Mouse (Mus musculus) CH12.LX (cell line): ENCODE data around the gene Cox14. TPM values are rescaled to one million over a fixed set of nuclear protein-coding genes. Genes with fewer than 3 reads are reported as not detected.

ENCODE experiments used
- DNase-seq: peaks from one replicate; pipeline ENCODE4 v3.0.0-alpha.2; 2013; ENCODE audit errors: extremely low read depth
- H3K27ac ChIP-seq: 2 replicates; pipeline ENCODE4 v1.5.1; 2012; ENCODE audit warnings: low read depth, mild to moderate bottlenecking, control low read depth, moderate library complexity; ENCODE audit not compliant: insufficient read depth
- H3K27me3 ChIP-seq: replicated peaks from 2 replicates; pipeline ENCODE3; 2012; ENCODE audit warnings: inconsistent platforms
- H3K36me3 ChIP-seq, 2 experiments: replicated peaks in 1 of 2; 2 replicates each; pipeline versions ENCODE3 to v1.6.1; 2012; ENCODE audit warnings: inconsistent platforms in 1 of 2, low read length in 1 of 2, mild to moderate bottlenecking in 1 of 2, mixed read lengths in 1 of 2, moderate library complexity in 1 of 2; ENCODE audit not compliant: control insufficient read depth in 1 of 2, insufficient read depth in 1 of 2
- H3K4me1 ChIP-seq, 2 experiments: 2 replicates each; pipeline ENCODE4 v1.6.1; 2012; ENCODE audit warnings: inconsistent platforms in 1 of 2, moderate library complexity in 1 of 2; ENCODE audit not compliant: insufficient read depth in 2 of 2, control insufficient read depth in 1 of 2
- H3K4me2 ChIP-seq: 2 replicates; pipeline ENCODE4 v1.6.1; 2012; ENCODE audit warnings: low read depth, mild to moderate bottlenecking, control low read depth; ENCODE audit not compliant: poor library complexity, insufficient read depth, severe bottlenecking
- H3K4me3 ChIP-seq, 3 experiments: fragments of 150-350 bp in 1 of 3; sonication (generic) in 1 of 3; replicated peaks in 1 of 3; 2 replicates each; pipeline versions ENCODE3 to v1.5.1; 2011 to 2012; ENCODE audit warnings: low read depth in 2 of 3, low read length in 2 of 3, mild to moderate bottlenecking in 2 of 3, moderate library complexity in 2 of 3, control low read depth in 1 of 3, improper control_type of control experiment in 1 of 3, inconsistent platforms in 1 of 3, mixed read lengths in 1 of 3; ENCODE audit not compliant: poor library complexity in 1 of 3
- H3K79me2 ChIP-seq: replicated peaks from 2 replicates; pipeline ENCODE4 v1.6.1; 2012; ENCODE audit warnings: mild to moderate bottlenecking, moderate library complexity; ENCODE audit not compliant: control insufficient read depth, poor library complexity, insufficient read depth, severe bottlenecking; ENCODE audit errors: extremely low read depth
- H3K9ac ChIP-seq: 2 replicates; pipeline ENCODE4 v1.6.1; 2012; ENCODE audit warnings: low read depth, mild to moderate bottlenecking, control low read depth, moderate library complexity; ENCODE audit not compliant: insufficient read depth
- H3K9me3 ChIP-seq: replicated peaks from 2 replicates; pipeline ENCODE3; 2012; ENCODE audit warnings: low read length, inconsistent platforms, mixed read lengths
- CHD2 ChIP-seq: IDR thresholded peaks from 2 replicates; pipeline ENCODE4 v1.6.1; 2011; ENCODE audit warnings: low read length, improper control_type of control experiment
- ELF1 ChIP-seq: IDR thresholded peaks from 2 replicates; pipeline ENCODE4 v1.6.1; 2014; ENCODE audit warnings: low read depth, mild to moderate bottlenecking, inconsistent platforms, low read length, improper control_type of control experiment
- EP300 ChIP-seq: IDR thresholded peaks from 2 replicates; pipeline ENCODE4 v1.6.1; 2011; ENCODE audit warnings: low read length, improper control_type of control experiment
- ETS1 ChIP-seq: conservative IDR thresholded peaks from 2 replicates; pipeline ENCODE4 v1.6.1; 2012; ENCODE audit warnings: low read depth, mild to moderate bottlenecking, inconsistent platforms, low read length, improper control_type of control experiment, moderate library complexity
- HCFC1 ChIP-seq: IDR thresholded peaks from 2 replicates; pipeline ENCODE4 v1.6.1; 2012; ENCODE audit warnings: low read depth, mild to moderate bottlenecking, inconsistent platforms, low read length, improper control_type of control experiment
- IRF4 ChIP-seq: IDR thresholded peaks from 2 replicates; pipeline ENCODE4 v1.6.1; 2014; ENCODE audit warnings: low read depth, mild to moderate bottlenecking, inconsistent platforms, low read length, improper control_type of control experiment
- JUND ChIP-seq: conservative IDR thresholded peaks from 2 replicates; pipeline ENCODE4 v1.6.1; 2011; ENCODE audit warnings: low read depth, low read length, improper control_type of control experiment
- KAT2A ChIP-seq: IDR thresholded peaks from 2 replicates; pipeline ENCODE4 v1.6.1; 2012; ENCODE audit warnings: low read length, improper control_type of control experiment, inconsistent platforms; ENCODE audit not compliant: insufficient replicate concordance
- MAX ChIP-seq: IDR thresholded peaks from 2 replicates; pipeline ENCODE4 v1.6.1; 2011; ENCODE audit warnings: low read length, improper control_type of control experiment
- MAZ ChIP-seq: IDR thresholded peaks from 2 replicates; pipeline ENCODE4 v1.6.1; 2012; ENCODE audit warnings: low read depth, mild to moderate bottlenecking, inconsistent platforms, low read length, improper control_type of control experiment, moderate library complexity
- MXI1 ChIP-seq: IDR thresholded peaks from 2 replicates; pipeline ENCODE4 v1.6.1; 2011; ENCODE audit warnings: mild to moderate bottlenecking, low read depth, low read length, improper control_type of control experiment
- MYC ChIP-seq: IDR thresholded peaks from 2 replicates; pipeline ENCODE4 v1.6.1; 2011; ENCODE audit warnings: low read depth, mild to moderate bottlenecking, improper control_type of control experiment, low read length
- NELFE ChIP-seq: IDR thresholded peaks from 2 replicates; pipeline ENCODE4 v1.6.1; 2011; ENCODE audit warnings: low read depth, low read length, improper control_type of control experiment
- NRF1 ChIP-seq: IDR thresholded peaks from 2 replicates; pipeline ENCODE4 v1.6.1; 2014; ENCODE audit warnings: low read depth, mild to moderate bottlenecking, inconsistent platforms, low read length, improper control_type of control experiment, moderate library complexity
- PAX5 ChIP-seq: IDR thresholded peaks from 2 replicates; pipeline ENCODE4 v1.6.1; 2012; ENCODE audit warnings: low read length, inconsistent platforms, mixed read lengths
- POLR2A ChIP-seq: IDR thresholded peaks from 2 replicates; pipeline ENCODE4 v1.6.1; 2011; ENCODE audit warnings: low read depth, mild to moderate bottlenecking, improper control_type of control experiment, low read length
- POLR2AphosphoS2 ChIP-seq: IDR thresholded peaks from 2 replicates; pipeline ENCODE4 v1.6.1; 2011; ENCODE audit warnings: low read depth, low read length, improper control_type of control experiment
- RCOR1 ChIP-seq: conservative IDR thresholded peaks from 2 replicates; pipeline ENCODE4 v1.6.1; 2012; ENCODE audit warnings: low read depth, mild to moderate bottlenecking, inconsistent platforms, low read length, improper control_type of control experiment
- SMC3 ChIP-seq: IDR thresholded peaks from 2 replicates; pipeline ENCODE4 v1.6.1; 2011; ENCODE audit warnings: low read depth, low read length, improper control_type of control experiment
- TBP ChIP-seq: conservative IDR thresholded peaks from 2 replicates; pipeline ENCODE4 v1.6.1; 2011; ENCODE audit warnings: low read depth, low read length, improper control_type of control experiment
- ZC3H11A ChIP-seq: IDR thresholded peaks from 2 replicates; pipeline ENCODE4 v1.6.1; 2012; ENCODE audit warnings: low read depth, mild to moderate bottlenecking, inconsistent platforms, low read length, improper control_type of control experiment
- ZMIZ1 ChIP-seq: IDR thresholded peaks from 2 replicates; pipeline ENCODE4 v1.6.1; 2012; ENCODE audit warnings: low read depth, mild to moderate bottlenecking, inconsistent platforms, low read length, improper control_type of control experiment
- dilution Hi-C: fragments of 300-500 bp; cut with MboI; formaldehyde crosslinking; loops from 2 replicates; pipeline ENCODE4 v1.14.3; 2020; ENCODE audit warnings: low sequenced_read_pairs; ENCODE audit not compliant: extremely low pct_unique_long_range_greater_than_20kb, extremely low pct_ligation_motif_present
- in situ Hi-C: fragments of 300-500 bp; cut with MboI; formaldehyde crosslinking; loops from 3 replicates; pipeline ENCODE4 v1.14.3; 2019; ENCODE audit warnings: low sequenced_read_pairs, low pct_ligation_motif_present, low pct_unique_long_range_greater_than_20kb, mixed read lengths
- polyA plus RNA-seq: library from polyadenylated mRNA; unstranded; fragments of >175 nt; gene quantifications from 2 replicates; pipeline ENCODE4 v1.2.1, GENCODE M21; 2012; ENCODE audit warnings: low read depth; ENCODE audit not compliant: insufficient read length
- total RNA-seq, 2 experiments: library from RNA; depleted of rRNA; stranded (reverse); fragments of 300-350 nt in 1 of 2; fragments of >200 nt in 1 of 2; gene quantifications; 2 replicates each; pipeline ENCODE4 v1.2.3; 2012 to 2014

The Cox14 gene
- total and polyA plus RNA-seq, 3 experiments = 98.8 to 140 (median 119) TPM

DNA sequence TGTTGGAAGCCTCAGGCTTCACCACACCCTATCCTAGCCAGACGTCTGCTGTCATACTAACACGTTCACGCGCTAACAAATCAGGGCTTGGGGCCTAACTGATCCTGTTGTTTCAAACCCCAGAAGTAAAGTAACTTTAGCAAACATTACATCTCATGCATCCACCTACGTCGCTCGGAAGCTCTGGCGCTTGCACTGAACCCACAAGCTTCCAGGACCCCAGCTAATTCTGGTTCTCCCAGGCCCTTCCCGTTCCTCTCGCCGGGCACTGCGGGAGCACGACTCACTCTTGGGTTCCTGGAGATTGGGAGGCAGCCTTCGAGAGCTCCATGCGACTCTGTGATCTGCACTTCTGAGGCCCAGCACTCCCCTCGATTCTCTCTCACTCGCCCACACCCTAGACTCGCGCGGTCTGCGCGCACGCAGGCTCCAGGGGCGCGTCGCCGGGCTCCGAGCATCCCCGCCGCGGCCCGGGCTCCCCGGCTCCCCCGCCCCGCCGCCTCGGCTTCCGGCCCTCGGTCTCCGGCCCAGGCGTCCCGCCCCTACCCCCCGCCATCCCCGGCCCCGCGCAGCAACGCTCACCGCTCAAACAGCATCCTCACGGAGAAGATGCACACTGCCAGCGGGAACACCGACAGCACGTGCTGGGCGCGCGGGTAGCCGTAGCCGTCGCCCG, 46.3 kb downstream of the Cox14 start:
- H3K27me3 ChIP-seq = no peaks in the 10 kb centered on the region
- H3K36me3 ChIP-seq = peaks cover 2 to 17% of the 10 kb centered on the region in 2 experiments
- TF ChIP-seq MAZ = no peak
- no peak for TF ChIP-seq SMC3
- peak; percentile 30; the same call in 1 of the 2 replicates for TF ChIP-seq MXI1
- no peak for TF ChIP-seq JUND
- TF ChIP-seq TBP = no peak
- TF ChIP-seq MYC = 0 out of 2 replicates have a peak, but pooled peaks have one; percentile 31
- no peak for TF ChIP-seq PAX5
- TF ChIP-seq RCOR1 = no peak
- TF ChIP-seq HCFC1 = no peak
- no peak for TF ChIP-seq ZMIZ1
- TF ChIP-seq CHD2 = no peak
- no peak for TF ChIP-seq ELF1
- TF ChIP-seq NELFE = no peak
- TF ChIP-seq NRF1 = no peak
- no peak for TF ChIP-seq IRF4
- no peak for TF ChIP-seq EP300
- TF ChIP-seq KAT2A = no peak
- TF ChIP-seq ETS1 = no peak
- TF ChIP-seq MAX = peak; percentile 49; the same call in 1 of the 2 replicates
- TF ChIP-seq POLR2A = no peak
- no peak for TF ChIP-seq POLR2AphosphoS2
- TF ChIP-seq ZC3H11A = no peak
- H3K27ac ChIP-seq = peak overlapping the region; percentile 72
- H3K79me2 ChIP-seq = peaks cover 25% of the 10 kb centered on the region
- peak overlapping the region; percentile 84 for H3K9ac ChIP-seq
- peak overlapping the region; percentile 85 for H3K4me2 ChIP-seq
- no peaks in the 10 kb centered on the region for H3K9me3 ChIP-seq
- in situ Hi-C loops (loop anchor here (5.0 kb wide), 1 partner anchor 44 kb away; the partner anchor contains the start of gene Cox14), dilution Hi-C loops (no loop called here)
- peak overlapping the region; percentile 75 to 94 (median 88) for H3K4me3 ChIP-seq
- DNase-seq = peak; percentile 66
- H3K4me1 ChIP-seq = peaks cover 3 to 55% of the 10 kb centered on the region in 2 experiments; a peak in 3 of 4 replicates
